Mouse (Mus musculus) liver, postnatal 0 days (tissue): ENCODE results near the gene Pcgf2. TPM values are rescaled to one million over a fixed set of nuclear protein-coding genes. Genes with fewer than 3 reads are reported as not detected.

Experiments
- ATAC-seq: fragments of 200-750 bp; cut with Nextera tagmentation; 2 replicates; pipeline ENCODE4 v1.8.0; 2017; ENCODE audit warnings: mild to moderate bottlenecking, moderate library complexity
- DNase-seq: peaks from one replicate; pipeline ENCODE4 v3.0.0-alpha.2; 2016
- H3K27ac ChIP-seq: fragments of 300-500 bp; sonication (generic); 2 replicates; pipeline ENCODE4 v1.5.1; 2014; ENCODE audit warnings: antibody characterized with exemption, moderate library complexity, mild to moderate bottlenecking, low read depth
- H3K27me3 ChIP-seq: fragments of 300-500 bp; sonication (generic); 2 replicates; pipeline ENCODE4 v1.6.1; 2014; ENCODE audit warnings: low read length, control low read depth, mixed read lengths; ENCODE audit not compliant: insufficient read depth
- H3K36me3 ChIP-seq: fragments of 300-500 bp; sonication (generic); replicated peaks from 2 replicates; pipeline ENCODE4 v1.6.1; 2014; ENCODE audit warnings: mild to moderate bottlenecking, control low read depth, low read length, moderate library complexity, mixed read lengths; ENCODE audit not compliant: insufficient read depth
- H3K4me1 ChIP-seq: fragments of 300-500 bp; sonication (generic); 2 replicates; pipeline ENCODE4 v1.6.1; 2014; ENCODE audit warnings: antibody characterized with exemption, mild to moderate bottlenecking, control low read depth; ENCODE audit not compliant: insufficient read depth
- H3K4me2 ChIP-seq: fragments of 300-500 bp; sonication (generic); 2 replicates; pipeline ENCODE4 v1.6.1; 2014; ENCODE audit warnings: low read depth, mild to moderate bottlenecking, low read length, moderate library complexity, mixed read lengths
- H3K4me3 ChIP-seq: fragments of 300-500 bp; sonication (generic); 2 replicates; pipeline ENCODE4 v1.5.1; 2014; ENCODE audit warnings: low read depth, low read length
- H3K9ac ChIP-seq: fragments of 300-500 bp; sonication (generic); replicated peaks from 2 replicates; pipeline ENCODE4 v1.6.1; 2014; ENCODE audit warnings: mild to moderate bottlenecking, moderate library complexity
- H3K9me3 ChIP-seq: fragments of 300-500 bp; sonication (generic); 2 replicates; pipeline ENCODE4 v1.6.1; 2016; ENCODE audit warnings: mild to moderate bottlenecking, control low read depth, low read length, mixed read lengths
- CTCF ChIP-seq: sonication (generic); IDR thresholded peaks from 2 replicates; pipeline ENCODE4 v1.5.1; 2016; ENCODE audit warnings: antibody characterized with exemption, low read depth
- EP300 ChIP-seq: IDR thresholded peaks from 2 replicates; pipeline ENCODE4 v1.6.1; 2016; ENCODE audit warnings: antibody characterized with exemption, low read depth, mild to moderate bottlenecking
- WGBS: fragments of 180-500 bp; shearing (Covaris S2); extraction: QIAGEN DNeasy Blood & Tissue Kit; methylation state at CpG from one replicate; pipeline ENCODE4 v1.1.7; 2014; ENCODE audit not compliant: insufficient replicate concordance; 5-methylcytosine and 5-hydroxymethylcytosine counted together
- polyA plus RNA-seq: library from polyadenylated mRNA; unstranded; fragments of >200 nt; fragmentation: Nextera tagmentation; extraction: Ambion mirVana; gene quantifications from 2 replicates; pipeline ENCODE4 v1.2.1, GENCODE M21; 2015

The Pcgf2 gene
- polyA plus RNA-seq, 1 experiment from 2014 or later: 1.9 TPM

- no peak overlapping the region for H3K4me2 ChIP-seq
- H3K4me3 ChIP-seq: no peak overlapping the region
- ATAC-seq: no peak
- peaks cover 29% of the 10 kb centered on the region for H3K36me3 ChIP-seq
- TF ChIP-seq CTCF: no peak
- TF ChIP-seq EP300: no peak
- H3K27me3 ChIP-seq: no peaks in the 10 kb centered on the region
- H3K27ac ChIP-seq: no peak overlapping the region
- H3K4me1 ChIP-seq: no peaks in the 10 kb centered on the region
- no peak for DNase-seq
- no peak overlapping the region for H3K9ac ChIP-seq
- 80% methylated on average over 15 of the region's 15 CpGs for WGBS
- H3K9me3 ChIP-seq: no peaks in the 10 kb centered on the region
These were observed 22.9 kb downstream of the Pcgf2 start for GRCm38 (mm10) chr11:97677381-97677780.

GRCm38 (mm10) chr11:97676050-97676754 lies 24.1 kb downstream of the Pcgf2 start:
- no peaks in the 10 kb centered on the region for H3K9me3 ChIP-seq
- WGBS: 89% methylated on average over 15 of the region's 15 CpGs

GRCm38 (mm10) chr11:97673148-97673547 lies 27.1 kb downstream of the Pcgf2 start:
- TF ChIP-seq CTCF (no peak), EP300 (no peak)
- H3K27ac ChIP-seq: no peak overlapping the region
- H3K27me3 ChIP-seq: no peaks in the 10 kb centered on the region
- no peaks in the 10 kb centered on the region for H3K9me3 ChIP-seq
- DNase-seq (no peak), ATAC-seq (no peak)
- H3K4me2 ChIP-seq: no peak overlapping the region
- H3K36me3 ChIP-seq: peaks cover 20% of the 10 kb centered on the region
- no peak overlapping the region for H3K4me3 ChIP-seq
- H3K4me1 ChIP-seq: no peaks in the 10 kb centered on the region
- no peak overlapping the region for H3K9ac ChIP-seq
- 86% methylated on average over 11 of the region's 11 CpGs for WGBS

More at GRCm38 (mm10) chr11:97676050-97676754, 24.1 kb downstream of the Pcgf2 start:
- DNase-seq: no peak
- H3K27ac ChIP-seq: no peak overlapping the region
- peaks cover 20% of the 10 kb centered on the region for H3K36me3 ChIP-seq
- no peak for ATAC-seq
- H3K27me3 ChIP-seq: no peaks in the 10 kb centered on the region
- no peak overlapping the region for H3K4me3 ChIP-seq
- H3K4me2 ChIP-seq: no peak overlapping the region
- TF ChIP-seq EP300 (no peak), CTCF (no peak)
- H3K4me1 ChIP-seq: no peaks in the 10 kb centered on the region
- H3K9ac ChIP-seq: no peak overlapping the region

- H3K27me3 ChIP-seq: no peaks in the 10 kb centered on the region
- no peaks in the 10 kb centered on the region for H3K4me1 ChIP-seq
- H3K4me3 ChIP-seq: no peak overlapping the region
- H3K27ac ChIP-seq: no peak overlapping the region
- 61% methylated on average over 2 of the region's 2 CpGs for WGBS
- DNase-seq: no peak
- no peak for ATAC-seq
- no peak overlapping the region for H3K4me2 ChIP-seq
- H3K9ac ChIP-seq: no peak overlapping the region
- H3K36me3 ChIP-seq: peaks cover 16% of the 10 kb centered on the region
- no peaks in the 10 kb centered on the region for H3K9me3 ChIP-seq
- TF ChIP-seq CTCF (no peak), EP300 (no peak)
These were observed 29.1 kb downstream of the Pcgf2 start for GRCm38 (mm10) chr11:97671177-97671527.

- 71% methylated on average over 13 of the region's 13 CpGs for WGBS
- Histone ChIP-seq H3K4me3 (no peak overlapping the region), H3K9me3 (no peaks in the 10 kb centered on the region), H3K4me2 (no peak overlapping the region), H3K27ac (no peak overlapping the region), H3K36me3 (peaks cover 16% of the 10 kb centered on the region), H3K9ac (no peak overlapping the region), H3K27me3 (no peaks in the 10 kb centered on the region), H3K4me1 (no peaks in the 10 kb centered on the region)
- no peak for DNase-seq
- ATAC-seq: no peak
- TF ChIP-seq CTCF: no peak
- TF ChIP-seq EP300: no peak
These were observed 29.8 kb downstream of the Pcgf2 start for GRCm38 (mm10) chr11:97670234-97671176.

GRCm38 (mm10) chr11:97669829-97670228 lies 30.5 kb downstream of the Pcgf2 start:
- H3K36me3 ChIP-seq: peaks cover 16% of the 10 kb centered on the region
- ATAC-seq (no peak), DNase-seq (no peak)
- H3K27ac ChIP-seq: no peak overlapping the region
- H3K9ac ChIP-seq: no peak overlapping the region
- no peaks in the 10 kb centered on the region for H3K4me1 ChIP-seq
- no peak overlapping the region for H3K4me3 ChIP-seq
- TF ChIP-seq CTCF (no peak), EP300 (no peak)
- H3K4me2 ChIP-seq: no peak overlapping the region
- 36% methylated on average over 6 of the region's 6 CpGs for WGBS
- no peaks in the 10 kb centered on the region for H3K9me3 ChIP-seq
- H3K27me3 ChIP-seq: 0 out of 2 replicates have a peak, but pooled peaks cover 1% of the 10 kb centered on the region
